Mouse (Mus musculus) cerebellum, adult 2 months (tissue): ENCODE results near the gene Ccdc124. TPM values are rescaled to one million over a fixed set of nuclear protein-coding genes. Genes with fewer than 3 reads are reported as not detected.
A peak's percentile ranks its signal among the peaks of the same experiment; 100 is the strongest.

ENCODE experiments used
- DNase-seq, 2 experiments: peaks; one replicate each; pipeline ENCODE4 v3.0.0; 2021
- H3K27ac ChIP-seq: fragments of 200-500 bp; 2 replicates; pipeline ENCODE4 v1.5.1; 2012; ENCODE audit warnings: low read length, control low read depth, inconsistent platforms; ENCODE audit not compliant: insufficient read depth
- H3K27me3 ChIP-seq: fragments of 200-500 bp; 2 replicates; pipeline ENCODE4 v1.6.1; 2012; ENCODE audit warnings: inconsistent platforms, mild to moderate bottlenecking, low read length, moderate library complexity; ENCODE audit not compliant: control insufficient read depth, insufficient read depth
- H3K4me1 ChIP-seq: fragments of 200-500 bp; 2 replicates; pipeline ENCODE4 v1.6.1; 2011; ENCODE audit warnings: low read length; ENCODE audit not compliant: control insufficient read depth, insufficient read depth
- H3K4me3 ChIP-seq: fragments of 200-500 bp; replicated peaks from 2 replicates; pipeline ENCODE3; 2011; ENCODE audit warnings: mild to moderate bottlenecking, low read depth, low read length, control low read depth; ENCODE audit not compliant: insufficient read depth
- CTCF ChIP-seq: fragments of 200-500 bp; IDR thresholded peaks from 2 replicates; pipeline ENCODE4 v1.5.1; 2011; ENCODE audit warnings: low read depth, mild to moderate bottlenecking, control low read depth, low read length, moderate library complexity, borderline replicate concordance; ENCODE audit not compliant: insufficient read depth
- POLR2A ChIP-seq: fragments of 200-500 bp; IDR thresholded peaks from 2 replicates; pipeline ENCODE4 v1.6.1; 2011; ENCODE audit warnings: low read length, control low read depth, borderline replicate concordance; ENCODE audit not compliant: insufficient read depth
- WGBS: fragments of 180-500 bp; shearing (Covaris S2); methylation state at CpG from one replicate; pipeline ENCODE4 v1.1.7; 2018; 5-methylcytosine and 5-hydroxymethylcytosine counted together
- polyA plus RNA-seq: library from polyadenylated mRNA; depleted of rRNA; stranded (reverse); fragments of >200 nt; gene quantifications from 2 replicates; pipeline ENCODE4 v1.2.3, GENCODE M21; 2012

Gene Ccdc124
- polyA plus RNA-seq, 1 experiment, result 145 TPM

DNA sequence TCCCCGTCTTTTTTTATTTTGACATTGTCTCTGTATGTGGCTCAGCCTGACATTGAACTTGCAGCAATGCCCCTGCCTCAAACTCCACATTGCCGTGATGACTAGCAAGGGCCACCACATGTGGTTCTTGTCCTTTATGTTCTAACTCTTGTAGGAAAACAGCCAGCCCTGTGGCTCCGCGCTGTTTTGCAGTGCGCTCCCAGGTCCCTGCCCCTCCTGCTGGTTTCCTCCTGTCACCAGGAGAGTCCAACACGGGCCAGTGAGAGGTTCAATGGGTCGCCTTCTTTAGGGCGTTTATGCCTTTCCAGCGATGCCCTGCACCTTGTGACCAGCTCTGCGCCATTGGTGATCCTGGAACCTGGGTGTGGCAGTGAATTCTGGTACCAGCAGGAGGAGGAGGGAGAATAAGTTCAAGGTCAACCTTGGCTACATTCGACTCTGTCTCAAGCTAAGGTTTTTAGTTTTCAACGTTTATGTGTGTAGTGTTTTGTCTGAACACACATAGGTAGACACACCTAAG is 7.7 kb downstream of the Ccdc124 start:
- TF ChIP-seq CTCF (no peak), POLR2A (no peak)
- Histone ChIP-seq H3K4me3 (peak overlapping the region; percentile 71), H3K4me1 (peaks cover 18% of the 10 kb centered on the region), H3K27me3 (peaks cover 1% of the 10 kb centered on the region; the same call in 1 of the 2 replicates), H3K27ac (no peak overlapping the region)
- 8% methylated on average over 12 of the region's 12 CpGs for WGBS
- DNase-seq, result no peak

DNA sequence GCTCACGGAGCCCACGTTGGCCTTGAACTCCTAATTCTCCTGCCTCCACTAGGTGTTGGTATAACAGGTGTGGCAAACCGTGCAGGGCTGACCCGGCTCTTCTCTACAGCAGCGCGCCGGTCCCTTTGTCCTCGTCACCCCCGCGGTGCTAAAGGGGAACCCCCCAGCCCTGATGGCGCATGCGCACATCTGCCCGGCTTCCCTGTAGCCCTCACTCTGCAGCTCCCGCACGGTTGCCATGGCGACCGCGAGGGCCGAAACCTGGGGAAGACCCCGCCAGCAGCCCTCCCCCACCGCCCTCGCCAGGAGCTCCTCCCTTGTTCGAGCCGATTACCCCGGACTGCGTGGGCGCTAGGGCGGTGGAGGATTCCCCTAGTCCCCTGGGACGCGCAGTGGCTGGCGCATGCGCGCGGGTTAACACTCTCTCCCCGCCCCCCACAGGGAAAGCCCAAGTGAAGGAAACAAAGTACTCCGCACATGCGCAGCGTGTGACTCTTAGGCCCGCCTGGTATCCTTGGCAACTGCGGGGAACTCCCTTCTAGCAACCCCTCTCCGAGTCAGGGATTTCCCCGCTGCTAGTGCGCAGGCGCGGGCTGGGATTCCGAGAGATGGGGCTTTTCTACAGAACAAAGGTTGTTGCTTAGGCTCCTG is 8.3 kb downstream of the Ccdc124 start:
- TF ChIP-seq CTCF (no peak), POLR2A (peak; percentile 38; the same call in 1 of the 2 replicates)
- under 1% methylated on average over 46 of the region's 46 CpGs for WGBS

GRCm38 (mm10) chr8:70864712-70865221 is 9.0 kb downstream of the Ccdc124 start:
- 5% methylated on average over 24 of the region's 24 CpGs for WGBS
- Histone ChIP-seq H3K27me3 (peaks cover 1% of the 10 kb centered on the region; the same call in 1 of the 2 replicates), H3K4me3 (peak overlapping the region; percentile 71), H3K27ac (peak overlapping the region; percentile 41), H3K4me1 (peaks cover 16% of the 10 kb centered on the region)
- peak in 1 of 2 experiments; percentile 53 for DNase-seq
- TF ChIP-seq CTCF (no peak), POLR2A (no peak)

More for the DNA sequence above, 8.3 kb downstream of the Ccdc124 start:
- Histone ChIP-seq H3K4me3 (peak overlapping the region; percentile 71), H3K27ac (peak overlapping the region; percentile 41), H3K27me3 (peaks cover 1% of the 10 kb centered on the region; the same call in 1 of the 2 replicates), H3K4me1 (peaks cover 18% of the 10 kb centered on the region)
- peak; percentile 99 for DNase-seq

DNA sequence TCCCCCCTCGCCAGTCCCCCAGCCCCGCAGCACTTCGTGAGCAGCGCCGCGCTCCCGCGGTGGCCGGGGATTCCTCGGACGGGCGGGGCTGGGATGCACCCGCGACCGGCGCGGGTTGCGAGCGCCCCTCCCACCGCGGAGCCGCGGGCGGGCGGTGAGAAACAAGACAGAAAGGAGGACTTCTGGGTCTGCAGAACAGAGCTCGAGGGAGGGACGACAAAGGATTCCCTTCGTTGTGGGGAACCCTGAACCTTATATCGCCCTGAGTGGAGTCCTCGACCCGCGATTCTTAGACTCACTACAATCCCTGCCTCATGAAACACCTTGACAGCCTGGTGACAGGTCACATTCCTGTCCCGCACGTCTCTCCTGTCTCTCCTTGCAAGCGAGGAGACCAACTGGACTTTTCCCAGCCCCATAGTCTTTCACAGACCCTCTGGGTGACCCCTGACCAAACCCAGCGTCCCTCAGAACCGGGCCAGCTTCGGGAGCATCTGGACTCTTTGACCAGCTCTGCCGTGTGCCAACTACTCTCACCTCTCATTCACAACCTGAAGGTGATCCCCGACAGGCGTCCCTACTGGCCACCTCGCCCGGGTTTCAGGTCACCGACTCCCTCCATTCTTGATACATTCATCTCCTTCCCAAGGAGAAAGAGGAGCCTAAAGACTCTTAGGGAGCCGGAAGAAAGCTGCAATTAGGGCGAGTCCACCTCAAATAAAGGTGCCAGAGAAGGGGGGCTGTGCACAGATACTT is 9.6 kb downstream of the Ccdc124 start:
- peaks cover 1% of the 10 kb centered on the region; the same call in 1 of the 2 replicates for H3K27me3 ChIP-seq
- H3K4me1 ChIP-seq, result peaks cover 14% of the 10 kb centered on the region
- 2% methylated on average over 46 of the region's 46 CpGs for WGBS
- no peak overlapping the region for H3K27ac ChIP-seq
- no peak for DNase-seq
- peak overlapping the region; percentile 33 for H3K4me3 ChIP-seq
- TF ChIP-seq CTCF (no peak), POLR2A (no peak)

DNA sequence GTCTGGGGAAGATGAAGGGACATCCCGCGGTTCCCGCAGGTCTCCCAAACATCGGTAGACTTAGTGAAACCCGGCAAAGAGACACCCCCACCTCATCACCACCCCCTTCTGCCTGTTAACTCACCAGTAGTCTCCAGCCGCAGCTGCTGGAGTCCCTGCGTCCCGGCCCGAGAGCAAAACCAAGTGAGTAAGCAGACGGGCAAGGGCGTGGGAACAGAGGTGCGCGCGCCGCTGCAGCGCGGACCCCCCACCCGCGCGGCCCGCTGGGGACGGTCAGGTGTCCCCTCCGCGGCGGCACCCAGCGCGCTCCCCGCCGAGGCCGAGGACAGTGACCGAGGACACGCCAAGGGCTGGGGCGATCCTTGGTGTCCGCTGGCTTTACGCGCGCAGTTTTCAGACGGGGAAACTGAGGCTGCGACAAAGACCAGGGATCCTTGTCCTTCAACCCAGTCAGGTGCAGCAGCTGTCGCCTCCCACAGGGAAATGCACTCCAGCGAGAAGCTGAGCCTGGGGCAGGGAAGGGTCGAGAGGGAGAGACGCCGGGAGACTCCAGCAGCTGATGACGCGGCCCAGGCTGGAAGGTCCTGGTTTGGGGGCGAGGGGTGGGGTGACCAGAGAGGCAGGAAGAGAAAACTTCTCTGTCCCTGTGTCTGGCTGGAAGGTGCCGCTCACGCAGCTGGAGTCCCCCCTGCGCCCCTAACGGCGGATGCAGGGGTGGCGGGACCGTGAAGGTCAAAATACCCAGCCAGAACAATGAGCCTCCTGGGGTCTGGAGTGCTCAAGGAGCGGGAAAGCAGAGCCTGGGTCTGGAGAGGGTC is 10.7 kb downstream of the Ccdc124 start, which contains the start of gene Kcnn1:
Gene Kcnn1, minus strand, starts transcription at position 435 of the 818 bp plus-strand sequence.
- H3K4me3 ChIP-seq, result peak within 1 kb of the TSS; percentile 33
- TF ChIP-seq POLR2A (no peak), CTCF (no peak)

GRCm38 (mm10) chr8:70857516-70857915 is 16.2 kb downstream of the Ccdc124 start:
- no peaks in the 10 kb centered on the region; the same call in 1 of the 2 replicates for H3K4me1 ChIP-seq
- no peaks in the 10 kb centered on the region for H3K27me3 ChIP-seq
- no peak for TF ChIP-seq POLR2A
- TF ChIP-seq CTCF, result no peak
- no peak overlapping the region for H3K27ac ChIP-seq
- WGBS, result 58% methylated on average over 4 of the region's 4 CpGs
- DNase-seq, result no peak
- no peak overlapping the region for H3K4me3 ChIP-seq

More for the DNA sequence above, 10.7 kb downstream of the Ccdc124 start, which contains the start of gene Kcnn1:
- no peak within 1 kb of the TSS for H3K27ac ChIP-seq
- 1% methylated on average over 55 of the region's 55 CpGs for WGBS
- no peak for DNase-seq
- H3K4me1 ChIP-seq, result peaks cover 14% of the 10 kb centered on the region
- H3K27me3 ChIP-seq, result peaks cover 1% of the 10 kb centered on the region; the same call in 1 of the 2 replicates
